Comparison of ENCODE assay signal across 12 mouse cellular contexts in the genomic region with DNA sequence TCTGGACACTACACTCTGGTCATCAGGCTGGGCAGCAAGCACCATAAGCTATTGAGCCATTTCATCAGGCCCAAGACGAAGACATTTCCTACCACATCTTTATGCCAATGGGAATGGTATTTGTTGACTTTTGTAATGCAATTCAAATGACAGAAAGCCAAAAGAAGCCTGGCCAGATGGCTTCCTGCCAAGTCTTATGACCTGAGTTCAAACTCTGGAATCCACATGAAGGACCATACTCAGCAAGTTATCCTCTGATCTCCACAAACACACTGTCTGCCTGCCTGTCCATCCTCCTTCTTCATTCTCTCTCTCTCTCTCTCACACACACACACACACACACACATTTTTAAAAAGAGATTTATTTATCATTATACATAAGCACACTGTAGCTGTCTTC. TPM values are rescaled to one million over a fixed set of nuclear protein-coding genes. Genes with fewer than 3 reads are reported as not detected.
DNase-seq lines count a peak whose midpoint lies in the region; ATAC-seq and TF ChIP-seq lines count a peak whose summit lies in the region.
"Had no signal": no experiment of that assay in that cellular context is flagged by ENCODE, and none has a peak within 500 bp of the region (broad histone marks: within the 10 kb centered on the region; RNA-seq: fewer than 3 reads in every experiment).

No protein-coding gene starts in this region.

- WGBS in heart, embryonic 11.5 days (ENCODE audit: insufficient replicate concordance) = 76% methylated on average over 1 of the region's 1 CpGs
- 16% methylated on average over 1 of the region's 1 CpGs for WGBS in heart, postnatal 0 days
- 21% methylated on average over 1 of the region's 1 CpGs for WGBS in lung, embryonic 15.5 days

- ATAC-seq in heart, embryonic 11.5 days (replicated peaks; ENCODE audit: insufficient number of reproducible peaks, low FRiP score, low TSS enrichment) = no peak
- no peak for ATAC-seq in heart, postnatal 0 days (ENCODE audit: insufficient read depth, low read depth)
- ATAC-seq in lung, embryonic 15.5 days (ENCODE audit: borderline replicate concordance, extremely low read depth, low FRiP score, low TSS enrichment) = peak; percentile 57; the same call in 1 of the 2 replicates
- ATAC-seq in CD4-positive, CD25-positive, alpha-beta regulatory T cell, adult 4 months = no peak

- no peak overlapping the region for H3K4me2 ChIP-seq in heart, embryonic 11.5 days
- H3K4me2 ChIP-seq in heart, postnatal 0 days (ENCODE audit: low read depth, low read length) = no peak overlapping the region
- H3K4me2 ChIP-seq in lung, embryonic 15.5 days = no peak overlapping the region

- peaks cover 53% of the 10 kb centered on the region for H3K4me1 ChIP-seq in heart, embryonic 11.5 days (ENCODE audit: control insufficient read depth, insufficient read depth, low read length)
- H3K4me1 ChIP-seq in heart, postnatal 0 days (ENCODE audit: control insufficient read depth, insufficient read depth) = peaks cover 82% of the 10 kb centered on the region
- peaks cover 80% of the 10 kb centered on the region for H3K4me1 ChIP-seq in lung, embryonic 15.5 days

- no peak for TF ChIP-seq EP300 in heart, postnatal 0 days (IDR thresholded peaks at IDR 0.05; ENCODE audit: low read depth)

- no peak overlapping the region for H3K27ac ChIP-seq in heart, embryonic 11.5 days (ENCODE audit: low read depth, low read length)
- H3K27ac ChIP-seq in heart, postnatal 0 days (ENCODE audit: low read depth) = 0 out of 2 replicates have a peak overlapping the region, but pooled peaks have one; percentile 57
- peak overlapping the region; percentile 41; the same call in 1 of the 2 replicates for H3K27ac ChIP-seq in lung, embryonic 15.5 days
- H3K27ac ChIP-seq: limb, embryonic 10.5 days had no signal

- DNase-seq in heart, adult 8-10 months (ENCODE audit: low spot score) = peak; percentile 41
- DNase-seq in Muller cell, postnatal 12 days (ENCODE audit: inconsistent ontology term) = peak; percentile 37
- DNase-seq in heart, postnatal 0 days (ENCODE audit: low spot score) = no peak
- DNase-seq in layer of hippocampus, adult 9-10 months (ENCODE audit: low spot score) = no peak
- no peak for DNase-seq in thymus, postnatal 25 days

- no peak for TF ChIP-seq CTCF in heart, postnatal 0 days (IDR thresholded peaks at IDR 0.05; ENCODE audit: low read depth)

- no peaks in the 10 kb centered on the region for H3K36me3 ChIP-seq in heart, embryonic 11.5 days (ENCODE audit: control insufficient read depth, insufficient read depth, low read length)
- H3K36me3 ChIP-seq in heart, postnatal 0 days (replicated peaks; ENCODE audit: control insufficient read depth, insufficient read depth, low read length) = no peaks in the 10 kb centered on the region
- H3K36me3 ChIP-seq in lung, embryonic 15.5 days = no peaks in the 10 kb centered on the region
- H3K36me3 ChIP-seq: limb, embryonic 10.5 days had no signal

- no peak overlapping the region for H3K4me3 ChIP-seq in heart, embryonic 11.5 days (ENCODE audit: low read depth, low read length)
- no peak overlapping the region for H3K4me3 ChIP-seq in heart, postnatal 0 days (ENCODE audit: low read depth, low read length)
- no peak overlapping the region for H3K4me3 ChIP-seq in lung, embryonic 15.5 days
- H3K4me3 ChIP-seq: erythroblast, embryonic 14.5 days; limb, embryonic 10.5 days had no signal

- H3K9ac ChIP-seq in heart, embryonic 11.5 days (ENCODE audit: low read depth, low read length) = no peak overlapping the region
- H3K9ac ChIP-seq in heart, postnatal 0 days (replicated peaks; ENCODE audit: low read depth, low read length) = no peak overlapping the region
- no peak overlapping the region for H3K9ac ChIP-seq in lung, embryonic 15.5 days

- H3K27me3 ChIP-seq in heart, embryonic 11.5 days (ENCODE audit: control insufficient read depth, insufficient read depth, low read length) = no peaks in the 10 kb centered on the region
- no peaks in the 10 kb centered on the region for H3K27me3 ChIP-seq in heart, postnatal 0 days (ENCODE audit: control insufficient read depth, insufficient read depth, low read length)
- H3K27me3 ChIP-seq in lung, embryonic 15.5 days = no peaks in the 10 kb centered on the region

- H3K9me3 ChIP-seq in heart, embryonic 11.5 days (replicated peaks; ENCODE audit: control insufficient read depth, low read length) = no peaks in the 10 kb centered on the region
- H3K9me3 ChIP-seq in heart, postnatal 0 days (replicated peaks; ENCODE audit: control insufficient read depth, low read length) = no peaks in the 10 kb centered on the region
- no peaks in the 10 kb centered on the region for H3K9me3 ChIP-seq in lung, embryonic 15.5 days
- H3K9me3 ChIP-seq: limb, embryonic 10.5 days had no signal

RNA-seq across cellular contexts. Expression of a gene that starts 19.0 kb away (rescaled TPM):
- 10 to 100 TPM; 28.0 to 31.6 (median 28.8) TPM for total RNA-seq in heart, adult 8-10 months (2022)
- polyA plus RNA-seq in heart, embryonic 11.5 days (2014; fragmentation: Nextera tagmentation; extraction: Ambion mirVana) = 42.5 and 44.2 TPM in 2 replicates
- 76.1 and 99.8 TPM in 2 replicates for total RNA-seq in heart, postnatal 0 days (2014; rRNA removed; ENCODE audit: low replicate concordance)
- 42.6 and 45.3 TPM in 2 replicates for polyA plus RNA-seq in heart, postnatal 0 days (2015; fragmentation: Nextera tagmentation; extraction: Ambion mirVana)
- polyA plus RNA-seq in lung, embryonic 15.5 days (2015; fragmentation: Nextera tagmentation; extraction: Ambion mirVana) = 64.3 and 68.7 TPM in 2 replicates
- polyA plus RNA-seq in CD4-positive, CD25-positive, alpha-beta regulatory T cell, adult 4 months (2017; shearing (Covaris generic)) = 10 to 100 TPM in 1 of 2 experiments, 1 to 10 TPM in 1; 6.1 to 11.7 TPM

RNA-seq across cellular contexts. Expression of a gene that starts 46.4 kb away (rescaled TPM):
- under 1 TPM in 2 of 4 experiments, not detected in 2; 0.05 to 0.09 TPM for total RNA-seq in heart, adult 8-10 months (2022)
- 0.72 and 0.82 TPM in 2 replicates for polyA plus RNA-seq in heart, embryonic 11.5 days (2014; fragmentation: Nextera tagmentation; extraction: Ambion mirVana)
- 1.4 and 2.9 TPM in 2 replicates for total RNA-seq in heart, postnatal 0 days (2014; rRNA removed; ENCODE audit: low replicate concordance)
- 0.23 and 0.37 TPM in 2 replicates for polyA plus RNA-seq in heart, postnatal 0 days (2015; fragmentation: Nextera tagmentation; extraction: Ambion mirVana)
- 1.4 and 1.6 TPM in 2 replicates for polyA plus RNA-seq in lung, embryonic 15.5 days (2015; fragmentation: Nextera tagmentation; extraction: Ambion mirVana)
- under 1 TPM in 1 of 2 experiments, not detected in 1; 0.19 TPM for polyA plus RNA-seq in CD4-positive, CD25-positive, alpha-beta regulatory T cell, adult 4 months (2017; shearing (Covaris generic))
- total RNA-seq: common myeloid progenitor, adult 5-6 weeks; megakaryocyte progenitor cell, adult 5-6 weeks had no signal
- polyA plus RNA-seq: limb, embryonic 10.5 days had no signal

Comparison
In these comparisons a context has a peak if more than half of its experiments do, and no peak if none do; other contexts are left out.
1. DNase-seq: peak in heart, adult 8-10 months (single experiment) and Muller cell, postnatal 12 days (single experiment); none in heart, postnatal 0 days (single experiment), layer of hippocampus, adult 9-10 months (single experiment) and thymus, postnatal 25 days (single experiment).